Mouse (Mus musculus) cerebellum, adult 18-20 months (tissue): ENCODE measurements around the gene Kat14.
A peak's percentile ranks its signal among the peaks of the same experiment; 100 is the strongest.
"Not testable (repeated sequence)": the region's sequence is repeated elsewhere in the genome, so short reads cannot be mapped to it uniquely, and the experiment has no call there.

ENCODE experiments used
- DNase-seq, 2 experiments: peaks; one replicate each; pipeline ENCODE4 v3.0.0; 2021

Kat14 gene

DNA sequence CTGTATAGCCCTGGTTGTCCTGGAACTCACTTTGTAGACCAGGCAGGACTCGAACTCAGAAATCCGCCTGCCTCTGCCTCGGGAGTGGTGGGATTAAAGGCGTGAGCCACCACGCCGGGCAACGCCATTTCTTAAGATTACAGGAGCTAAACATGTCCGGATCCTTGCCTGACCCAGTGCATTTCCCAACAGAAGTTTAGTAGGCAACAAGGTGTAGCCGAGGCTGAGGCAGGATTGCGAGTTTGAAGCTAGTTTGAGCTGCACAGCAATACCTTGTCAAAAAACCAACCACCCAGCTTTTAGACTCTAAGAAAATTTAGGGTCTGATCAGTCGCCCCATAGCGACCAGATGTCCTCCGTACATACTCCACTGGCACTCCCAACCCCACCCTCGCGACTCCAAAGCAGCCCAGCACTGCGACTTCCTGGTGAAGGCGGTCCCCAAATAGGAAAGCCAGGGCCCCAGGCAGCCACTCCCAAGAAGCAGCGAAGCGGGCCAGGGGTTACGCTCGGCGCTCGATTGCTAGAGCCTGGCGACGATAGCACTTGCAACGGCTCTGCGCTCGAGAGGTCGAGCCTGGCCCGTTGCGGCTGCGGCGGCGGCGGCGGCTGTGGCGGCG is at the start of gene Kat14, which contains the start of gene Pet117:
TSS of gene Kat14 (plus strand) at position 584 of the 620 bp plus-strand sequence.
TSS of gene Pet117 (plus strand) at position 597 of the 620 bp plus-strand sequence.
- peak; percentile 92 to 96 for DNase-seq

DNA sequence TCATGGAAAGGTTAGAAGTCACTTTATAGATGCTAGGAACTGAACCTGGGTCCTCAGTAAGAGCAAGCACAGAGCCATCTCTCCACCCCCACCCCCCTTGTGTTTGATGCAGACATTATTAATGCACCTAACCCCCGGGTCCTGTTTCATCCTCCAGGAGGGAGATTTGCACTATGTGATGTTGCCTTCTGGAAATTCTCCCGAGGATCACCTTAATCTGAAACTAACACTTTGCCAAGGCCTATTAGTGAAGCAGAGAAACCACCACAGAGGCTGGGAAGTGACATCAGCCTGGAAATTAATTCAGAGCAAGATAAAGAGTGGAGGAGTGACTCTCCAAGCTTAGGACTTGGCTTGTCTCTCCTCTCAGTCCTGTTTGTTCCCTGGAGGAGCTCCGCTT is 44.6 kb upstream of the Kat14 start:
- no peak for DNase-seq

DNA sequence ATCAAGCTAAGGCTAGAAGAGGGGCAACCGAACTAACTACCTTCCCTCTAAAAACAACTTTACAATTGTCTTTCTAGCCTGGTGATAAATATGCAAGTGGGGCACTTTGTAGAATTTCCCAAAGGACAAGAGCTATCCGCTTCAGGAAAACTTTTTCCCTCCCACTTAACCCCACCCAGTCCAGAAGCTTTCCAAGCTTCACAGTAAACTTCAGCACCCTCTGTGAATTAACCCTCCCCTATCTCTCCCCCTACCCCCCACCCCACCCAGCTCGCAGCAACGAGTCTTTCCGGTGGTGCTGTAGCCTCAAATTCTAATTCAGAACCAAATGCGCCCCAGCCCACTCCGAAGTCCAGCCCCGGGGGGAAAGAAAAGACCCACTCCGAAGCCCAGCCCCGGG is 39.3 kb upstream of the Kat14 start:
- DNase-seq = no peak

DNA sequence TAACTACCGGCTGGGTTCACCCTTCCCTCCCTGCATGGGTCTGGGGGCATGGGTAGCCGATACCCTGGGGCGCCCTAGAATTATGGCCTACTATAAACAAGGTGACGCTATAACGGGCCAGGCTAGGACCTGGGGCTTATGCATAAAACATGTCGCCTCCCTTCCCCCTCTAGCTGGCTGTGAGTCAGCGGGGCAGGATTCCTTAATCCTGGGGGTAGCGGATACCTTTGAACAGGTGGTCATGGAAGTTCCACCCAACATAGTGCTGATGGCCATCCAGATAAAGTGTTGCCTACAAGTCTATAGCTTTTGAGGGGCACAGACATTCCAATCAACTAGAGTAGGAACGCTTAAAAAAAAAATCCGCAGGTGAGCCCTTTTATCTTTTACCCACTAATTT is 38.8 kb upstream of the Kat14 start:
- no peak for DNase-seq

DNA sequence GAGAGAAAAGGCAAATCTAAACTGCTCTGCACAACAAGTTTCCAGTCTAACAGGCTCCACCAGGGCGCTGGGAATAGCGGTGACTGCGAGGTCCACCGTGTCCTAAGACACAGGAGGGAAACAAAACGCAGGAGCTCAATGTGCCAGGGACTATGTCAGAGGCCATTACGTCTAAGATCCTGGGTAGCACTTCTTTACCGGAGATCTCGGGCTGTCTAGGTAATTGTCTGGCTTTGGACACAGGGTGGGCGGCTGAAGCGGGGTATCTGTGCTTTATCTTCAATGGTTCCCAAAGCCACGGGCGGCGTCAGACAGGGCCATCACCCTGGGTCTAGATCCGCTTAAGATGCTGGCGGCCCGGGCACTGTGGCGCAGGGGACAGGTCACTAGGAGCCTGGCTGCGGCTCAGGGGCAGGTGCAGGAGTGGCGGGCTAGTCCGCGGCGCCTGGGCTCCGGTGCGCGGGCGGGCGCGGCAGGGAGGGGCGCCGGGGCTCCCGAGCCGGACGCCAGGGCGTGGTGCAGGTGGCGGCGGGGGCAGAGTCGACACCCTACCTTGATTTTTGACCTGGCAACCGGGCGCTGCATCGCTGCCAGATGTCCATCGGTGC is 38.3 kb upstream of the Kat14 start:
- no peak for DNase-seq

DNA sequence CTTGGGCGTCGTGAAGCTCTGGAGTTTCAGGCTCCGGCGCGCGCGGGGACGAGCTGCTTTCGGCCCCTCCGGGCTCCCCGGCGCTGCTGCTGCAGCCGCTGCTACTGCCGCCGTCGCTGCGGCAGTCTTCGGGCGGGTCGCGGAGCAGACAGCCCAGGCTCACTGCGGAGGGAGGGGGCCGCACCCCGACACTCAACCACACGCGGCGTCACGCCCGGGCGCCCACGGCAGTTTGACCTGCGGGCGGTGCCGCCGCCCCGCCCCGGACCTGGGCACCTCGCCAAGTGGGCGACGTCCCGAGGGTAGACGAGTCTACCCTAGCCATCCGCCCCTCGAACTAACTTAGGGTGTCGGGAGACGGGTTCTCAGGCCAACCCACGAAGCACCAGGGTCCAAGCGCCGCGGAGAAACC is 37.8 kb upstream of the Kat14 start:
- DNase-seq = peak in 1 of 2 experiments; percentile 18

DNA sequence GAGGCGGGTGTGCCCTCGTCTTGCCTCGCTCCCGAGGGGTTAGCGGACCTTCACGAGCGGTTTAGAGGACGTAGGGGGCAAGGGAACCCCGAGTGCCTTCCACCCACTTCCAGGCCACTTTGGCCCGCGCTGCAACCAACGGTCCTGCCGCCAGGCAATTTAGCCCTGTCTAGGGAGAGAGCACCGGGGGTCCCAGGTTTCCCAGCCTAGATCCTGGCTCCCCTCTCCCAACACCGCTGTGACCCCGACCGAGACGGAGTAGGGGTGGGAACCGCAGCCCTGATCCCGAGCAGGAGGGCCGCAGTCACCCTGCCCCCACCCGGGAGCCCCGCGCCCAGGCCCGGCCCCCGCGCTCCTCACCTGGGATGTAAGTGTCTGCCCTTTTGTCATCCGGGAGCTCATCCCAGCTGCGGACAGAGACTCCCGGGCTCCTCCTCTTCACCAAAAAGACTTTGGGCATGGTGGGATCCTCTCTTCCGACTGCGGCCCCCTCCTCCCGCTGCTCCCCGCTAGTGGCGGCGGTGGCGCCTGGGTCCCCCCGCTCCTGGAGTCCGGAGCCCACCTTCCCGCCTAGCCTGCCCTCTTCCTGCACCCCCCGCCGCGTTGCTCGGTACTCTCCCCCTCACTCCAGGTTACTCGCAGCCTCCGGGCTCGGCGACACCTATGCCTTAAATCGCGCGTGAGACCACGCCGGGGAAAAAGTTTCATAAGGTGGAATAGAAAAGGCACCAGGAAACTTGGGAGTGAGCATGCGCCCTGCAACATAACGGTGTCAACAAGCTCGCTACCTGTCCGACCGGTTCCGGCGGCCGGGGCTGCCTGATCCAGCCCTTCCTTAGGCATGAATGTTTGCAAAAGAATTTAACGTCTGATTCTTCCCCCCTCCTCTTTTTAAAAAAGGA is 37.1 kb upstream of the Kat14 start, which contains the start of gene Ovol2:
TSS of gene Ovol2 (minus strand) at position 746 of the 902 bp plus-strand sequence.
- peak in 1 of 2 experiments; percentile 10 for DNase-seq

DNA sequence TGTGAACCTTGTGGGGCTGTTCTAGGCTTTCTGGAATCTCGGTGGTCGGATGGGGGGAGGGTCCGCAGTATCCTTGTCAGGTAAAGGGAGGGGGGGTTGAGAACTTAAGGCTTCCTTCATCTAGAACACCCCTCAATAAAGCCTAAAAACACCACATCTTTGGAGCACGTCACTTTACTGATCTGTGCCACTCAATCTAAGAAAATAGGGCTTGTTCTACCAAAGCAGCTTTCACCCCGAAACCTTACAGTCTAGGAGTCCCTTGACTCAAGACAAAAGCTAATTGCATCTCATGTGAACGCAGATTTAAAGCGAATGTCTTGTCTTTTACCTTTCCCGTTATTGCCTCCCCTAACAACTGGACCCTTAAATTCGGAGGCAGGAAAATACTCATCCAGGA is 36.3 kb upstream of the Kat14 start:
- no peak for DNase-seq

DNA sequence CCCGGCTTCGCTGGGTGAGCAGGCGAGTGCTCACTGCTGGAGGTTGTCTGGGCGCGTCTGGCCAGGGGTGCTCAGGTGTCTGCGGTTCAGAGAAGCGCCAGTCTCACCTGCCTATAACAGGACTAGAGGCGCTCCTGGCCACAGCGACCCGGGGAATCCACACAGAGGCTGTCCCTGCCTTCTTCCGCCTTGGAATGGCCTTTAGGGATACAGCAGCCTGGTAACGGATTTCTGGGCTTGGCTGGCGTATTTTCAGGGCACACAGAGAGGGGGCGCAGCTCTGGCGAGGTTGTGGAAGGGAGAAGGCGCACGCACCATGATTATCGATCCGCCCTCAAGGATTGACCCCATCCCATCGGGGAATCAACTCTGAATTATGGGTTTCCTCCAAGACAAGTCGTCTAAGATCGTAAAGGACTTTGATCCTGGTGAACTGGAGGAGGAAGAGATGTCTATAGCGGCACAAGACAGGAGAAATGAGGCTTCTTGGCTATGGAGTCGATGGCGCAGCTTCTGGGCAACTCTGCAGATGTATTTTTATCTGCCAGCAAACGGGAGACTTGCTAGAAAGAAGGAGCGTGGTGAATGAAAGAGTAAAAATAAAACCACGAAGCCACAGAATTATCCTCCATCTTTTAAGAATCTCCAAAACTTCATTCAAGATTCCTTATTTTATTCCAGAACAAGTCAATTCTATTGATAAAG is 35.5 kb upstream of the Kat14 start:
- DNase-seq = peak in 1 of 2 experiments; percentile 11

DNA sequence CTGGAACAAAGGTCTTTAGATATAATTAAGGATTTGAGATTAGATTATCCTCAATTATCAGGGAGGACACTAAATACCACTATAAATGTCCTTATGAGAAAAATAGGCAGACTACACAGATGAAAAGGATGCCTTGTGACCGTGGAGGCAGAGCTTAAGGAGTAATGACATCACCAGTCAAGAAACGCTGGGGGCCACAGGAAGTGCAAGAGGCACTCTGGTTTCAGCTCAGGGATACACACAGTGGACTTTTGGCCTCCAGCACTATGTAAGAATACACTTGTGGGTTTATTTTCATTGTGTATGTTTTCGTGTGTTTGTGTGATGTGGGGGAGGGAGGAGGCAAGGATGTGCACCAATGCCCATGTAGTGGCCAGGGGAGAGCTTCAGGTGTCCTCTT is 31.6 kb upstream of the Kat14 start:
- no peak for DNase-seq

DNA sequence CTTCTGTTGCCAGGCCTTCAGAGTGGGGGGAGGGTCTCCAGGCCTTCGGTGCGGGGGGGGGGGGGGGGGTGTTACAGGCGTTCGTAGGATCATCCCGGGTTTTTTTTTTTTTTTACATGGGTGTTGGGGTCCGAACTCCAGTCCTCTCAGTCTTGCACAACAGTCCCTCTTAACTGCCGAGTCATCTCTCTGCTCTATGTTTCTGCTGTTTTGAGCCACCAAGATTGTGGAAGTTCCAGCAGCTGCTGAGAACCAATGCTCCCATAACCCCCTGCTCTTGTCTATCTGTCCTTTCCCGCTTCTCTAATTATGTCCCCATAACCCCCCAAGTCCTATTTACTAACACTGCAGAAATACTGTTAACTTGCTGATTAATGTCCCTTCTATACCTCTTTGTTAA is 31.1 kb upstream of the Kat14 start:
- no peak for DNase-seq

DNA sequence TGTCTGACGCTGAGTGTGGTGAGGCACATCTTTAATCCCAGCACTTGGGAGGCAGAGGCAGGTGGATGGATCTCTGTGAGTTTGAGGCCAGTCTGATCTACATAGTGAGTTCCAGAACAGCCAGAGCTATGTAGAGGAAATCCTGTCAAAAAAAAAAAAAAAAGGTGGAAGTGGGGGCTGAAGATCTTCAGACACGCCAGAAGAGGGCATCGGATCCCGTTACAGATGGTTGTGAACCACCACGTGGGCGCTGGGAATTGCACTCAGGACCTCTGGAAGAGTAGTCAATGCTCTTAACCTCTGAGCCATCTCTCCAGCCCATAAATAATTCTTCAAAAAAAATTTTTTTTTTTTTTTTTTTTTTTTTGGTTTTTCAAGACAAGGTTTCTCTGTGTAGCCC is 30.6 kb upstream of the Kat14 start:
- not testable (repeated sequence) for DNase-seq

DNA sequence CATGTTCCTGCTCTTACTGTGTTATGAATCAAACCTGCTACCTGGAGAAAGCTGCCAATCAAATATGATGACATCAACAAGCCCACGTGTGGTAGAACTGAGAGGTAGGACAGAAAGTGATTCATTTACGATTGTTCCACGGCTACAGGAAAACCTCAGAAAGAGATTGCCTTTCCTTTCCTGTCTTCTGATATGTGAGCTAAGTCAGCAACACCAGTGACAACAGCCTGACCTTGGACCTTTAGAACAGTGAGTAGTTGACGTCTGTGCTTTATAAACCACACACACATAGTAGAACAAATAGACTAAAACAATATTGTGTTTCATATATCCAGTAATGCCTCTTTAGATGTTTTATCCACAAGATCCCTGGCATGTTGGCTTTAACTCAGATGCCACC is 25.6 kb upstream of the Kat14 start:
- DNase-seq = no peak

DNA sequence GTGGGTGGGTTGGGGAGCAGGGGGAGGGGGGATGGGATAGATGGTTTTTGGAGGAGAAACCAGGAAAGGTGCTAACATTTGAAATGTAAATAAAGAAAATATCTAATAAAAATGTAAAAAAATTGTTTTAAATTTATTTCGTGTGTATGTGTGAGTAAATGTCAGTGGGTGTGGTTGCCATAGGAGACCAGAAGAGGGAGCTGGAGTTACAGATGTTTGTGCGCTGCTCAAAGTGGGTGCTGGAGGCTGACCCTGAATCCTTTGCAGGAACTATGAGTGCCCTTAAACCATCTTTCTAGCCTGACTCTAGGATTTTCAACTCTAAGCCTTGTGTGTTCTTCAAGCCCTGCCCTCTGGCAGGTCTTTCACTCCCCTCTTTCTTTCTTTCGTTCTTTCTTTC is 20.3 kb upstream of the Kat14 start:
- no peak for DNase-seq

DNA sequence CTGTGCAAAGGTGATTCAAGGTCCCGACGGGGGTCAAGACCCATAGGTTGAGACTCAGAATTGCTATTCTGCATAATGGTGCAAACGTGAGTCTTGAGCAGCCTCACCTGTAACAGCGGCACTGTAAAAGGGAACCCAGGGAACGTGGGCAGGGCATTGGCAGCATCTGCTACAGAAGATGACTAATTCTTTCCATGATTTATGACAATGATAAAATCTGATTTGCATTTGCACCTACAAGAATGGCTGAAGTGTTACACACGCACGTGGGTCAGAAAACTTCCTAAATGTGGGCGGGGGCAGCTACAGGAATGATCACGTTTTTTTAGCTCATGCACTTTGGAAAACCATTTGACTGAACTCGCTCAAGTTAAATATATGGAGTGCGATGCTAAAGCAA is 15.9 kb upstream of the Kat14 start:
- no peak for DNase-seq

DNA sequence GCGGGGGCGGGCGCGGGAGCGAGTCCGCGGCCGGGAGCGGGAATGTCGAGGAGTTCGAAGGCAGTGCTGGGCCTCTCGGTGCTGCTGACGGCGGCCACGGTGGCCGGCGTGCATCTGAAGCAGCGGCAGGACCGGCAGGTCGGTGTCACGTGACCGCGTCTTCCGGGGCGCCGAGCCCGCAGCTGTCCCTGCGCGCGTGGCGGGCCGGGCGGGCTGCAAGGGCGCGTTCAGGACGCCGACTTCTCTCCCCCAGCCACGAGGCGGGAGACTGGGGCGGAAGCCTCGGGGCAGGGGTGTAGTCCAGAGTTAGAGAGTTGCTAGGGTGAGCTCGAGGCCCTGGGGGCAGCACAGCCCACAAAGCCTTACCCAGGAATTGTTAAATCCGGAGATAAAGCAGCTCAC is 238 bp downstream of the Kat14 start:
- no peak for DNase-seq

DNA sequence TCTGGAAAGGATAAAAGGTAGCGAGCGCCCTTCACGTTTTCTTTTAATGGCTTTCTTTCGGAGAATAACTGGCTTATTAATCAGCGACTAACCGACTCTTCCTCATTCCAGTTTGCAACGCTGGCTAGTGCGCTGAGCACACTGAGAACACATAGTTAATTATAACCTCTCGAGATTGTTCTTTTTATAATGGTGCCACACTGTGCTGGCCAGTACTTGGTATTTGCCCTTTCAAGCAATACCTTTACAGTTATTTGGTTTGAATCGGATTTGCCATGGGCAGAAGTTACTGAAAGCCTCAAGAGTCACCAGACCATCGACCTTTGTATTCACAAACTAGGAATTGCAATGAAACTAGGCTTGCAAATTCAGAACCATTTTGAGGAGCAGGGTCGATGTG is 728 bp downstream of the Kat14 start:
- DNase-seq = no peak

DNA sequence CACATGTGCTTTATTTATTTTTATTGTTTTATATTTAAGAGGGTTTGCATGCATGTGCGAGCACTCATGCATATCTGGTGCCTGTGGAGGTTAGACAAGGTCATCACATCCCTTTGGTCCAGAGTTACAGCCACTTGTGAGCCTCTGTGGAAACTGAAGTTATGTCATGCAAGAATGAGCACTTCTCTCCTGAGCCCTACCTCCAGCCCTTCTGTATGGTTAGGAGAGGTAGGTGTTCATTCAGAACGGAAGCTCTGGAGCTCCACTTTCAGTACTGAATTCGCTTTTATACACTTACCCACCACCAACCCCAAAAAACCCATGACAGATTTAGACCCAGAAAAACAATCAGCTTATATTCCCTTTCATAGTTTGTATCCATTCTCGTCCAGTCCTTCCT is 2.8 kb downstream of the Kat14 start:
- no peak for DNase-seq

DNA sequence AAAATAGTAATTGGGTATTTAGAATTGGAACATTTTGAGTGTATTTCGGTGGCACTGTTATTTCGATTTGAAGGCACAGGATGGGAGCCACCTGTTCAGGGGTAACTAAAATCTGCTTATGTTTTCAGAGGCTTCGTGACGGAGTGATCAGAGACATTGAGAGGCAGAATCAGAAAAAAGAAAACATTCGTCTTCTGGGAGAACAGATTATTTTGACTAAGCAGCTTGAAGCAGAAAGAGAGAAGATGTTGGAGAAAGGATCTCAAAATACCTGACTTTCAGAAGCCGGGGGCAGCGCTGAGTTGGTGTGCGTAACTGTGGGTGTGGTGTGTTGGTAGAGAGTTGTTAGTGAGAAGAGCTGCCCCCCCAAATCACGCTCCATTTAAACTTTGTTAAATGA is 4.3 kb downstream of the Kat14 start:
- DNase-seq = no peak

DNA sequence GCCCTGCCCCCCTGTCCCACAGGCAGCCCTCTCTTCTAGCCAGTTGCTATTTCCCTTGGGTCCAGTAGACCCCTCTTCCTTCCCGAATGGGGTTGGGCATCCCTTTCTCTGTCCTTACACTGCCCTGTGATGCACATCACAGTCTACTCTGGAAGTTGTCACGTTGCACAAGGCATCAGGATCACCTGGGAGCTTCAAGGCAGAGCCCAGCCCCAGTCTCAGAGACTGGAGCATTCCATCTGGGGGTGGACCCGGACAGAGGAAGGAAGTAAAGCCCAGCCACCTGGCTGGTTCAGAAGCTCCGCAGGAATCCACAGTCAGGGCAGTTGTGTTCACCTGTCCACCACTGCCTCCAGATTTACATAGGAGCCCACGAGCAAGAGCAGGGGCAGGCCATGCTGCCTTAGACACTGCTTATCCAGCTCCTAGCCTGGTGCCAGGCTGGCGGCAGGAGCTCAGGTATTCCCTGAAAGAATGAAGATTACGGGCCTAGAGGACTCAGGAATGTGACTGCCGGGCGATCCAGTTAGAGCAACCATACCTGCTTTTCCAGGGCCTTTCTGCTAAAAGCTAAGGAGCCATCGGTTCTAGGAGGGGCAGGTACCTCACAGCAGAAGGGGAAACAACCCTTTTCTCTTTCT is 6.4 kb downstream of the Kat14 start:
- DNase-seq = no peak

DNA sequence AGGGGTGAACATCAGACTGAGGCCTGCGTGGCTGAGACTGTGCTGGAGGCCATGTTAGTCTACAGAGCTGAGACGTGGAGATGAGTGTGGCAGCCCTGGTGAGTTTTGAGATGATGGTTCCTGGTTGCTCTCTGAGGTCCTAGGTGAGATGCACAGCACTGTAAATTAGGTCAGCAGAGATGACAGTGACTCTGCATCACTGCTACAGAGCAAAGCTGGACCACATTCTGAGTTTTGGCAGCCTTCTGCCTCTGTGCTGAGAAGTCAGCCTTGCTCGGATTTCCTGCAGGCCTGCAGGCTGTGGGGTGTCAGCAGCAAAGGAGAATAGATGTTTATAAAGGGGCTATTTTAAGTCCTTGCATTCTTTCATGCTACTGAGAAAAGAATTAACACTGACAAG is 12.5 kb downstream of the Kat14 start:
- peak; percentile 61 to 74 for DNase-seq

DNA sequence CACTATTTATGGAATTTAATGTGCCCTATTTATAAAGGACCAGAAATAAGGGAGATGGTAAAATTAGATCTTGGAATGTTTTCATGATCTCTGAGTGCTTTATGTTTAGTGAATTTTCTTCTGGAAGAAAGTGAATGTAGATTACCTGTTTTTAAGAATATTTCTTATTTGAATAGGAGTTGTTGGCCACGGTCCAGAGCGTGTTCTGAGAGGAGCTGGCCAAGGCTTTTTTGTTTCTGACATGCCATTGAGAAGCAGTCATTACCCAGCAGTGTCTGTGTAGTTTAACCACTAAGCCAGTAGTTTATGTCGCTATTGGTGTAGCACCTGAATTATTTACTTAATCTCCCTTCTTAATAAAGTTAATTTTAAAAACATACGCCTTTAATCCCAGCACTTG is 13.0 kb downstream of the Kat14 start:
- DNase-seq = peak; percentile 29 to 39
